Mouse (Mus musculus) kidney, adult 18-20 months (tissue): Measurements from ENCODE around the gene Mfap5.
"Not testable (repeated sequence)": the region's sequence is repeated elsewhere in the genome, so short reads cannot be mapped to it uniquely, and the experiment has no call there.

Source experiments
- DNase-seq: peaks from one replicate; pipeline ENCODE4 v3.0.0; 2021

The Mfap5 gene

GRCm38 (mm10) chr6:122514312-122514711 lies 8.7 kb downstream of the Mfap5 start:
- DNase-seq: no peak

- not testable (repeated sequence) for DNase-seq
These were observed 10.1 kb downstream of the Mfap5 start for GRCm38 (mm10) chr6:122515762-122516161.

GRCm38 (mm10) chr6:122517668-122518067 lies 12.0 kb downstream of the Mfap5 start:
- no peak for DNase-seq

- DNase-seq: no peak
These were observed 13.7 kb downstream of the Mfap5 start for GRCm38 (mm10) chr6:122519384-122519783.

GRCm38 (mm10) chr6:122522595-122522994 lies 16.9 kb downstream of the Mfap5 start:
- DNase-seq: no peak

GRCm38 (mm10) chr6:122523289-122523688 lies 17.6 kb downstream of the Mfap5 start:
- DNase-seq: no peak

- DNase-seq: no peak
These were observed 22.0 kb downstream of the Mfap5 start for GRCm38 (mm10) chr6:122527596-122527995.

GRCm38 (mm10) chr6:122528136-122528535 lies 22.5 kb downstream of the Mfap5 start:
- DNase-seq: no peak

- no peak for DNase-seq
These were observed 26.0 kb downstream of the Mfap5 start for GRCm38 (mm10) chr6:122531466-122532174.

- peak; percentile 73 for DNase-seq
These were observed 27.2 kb downstream of the Mfap5 start for GRCm38 (mm10) chr6:122532883-122533302.

- no peak for DNase-seq
These were observed 28.4 kb downstream of the Mfap5 start for GRCm38 (mm10) chr6:122534032-122534431.

- DNase-seq: no peak
These were observed 33.9 kb downstream of the Mfap5 start for GRCm38 (mm10) chr6:122539564-122539963.

GRCm38 (mm10) chr6:122542459-122542858 lies 36.8 kb downstream of the Mfap5 start:
- DNase-seq: not testable (repeated sequence)

- no peak for DNase-seq
These were observed 37.9 kb downstream of the Mfap5 start for GRCm38 (mm10) chr6:122543574-122543973.

GRCm38 (mm10) chr6:122544672-122545071 lies 39.0 kb downstream of the Mfap5 start:
- DNase-seq: no peak

GRCm38 (mm10) chr6:122545289-122545882 lies 39.7 kb downstream of the Mfap5 start:
- no peak for DNase-seq

GRCm38 (mm10) chr6:122545948-122546347 lies 40.3 kb downstream of the Mfap5 start:
- no peak for DNase-seq

- no peak for DNase-seq
These were observed 48.0 kb downstream of the Mfap5 start, which contains the start of gene Aicda for GRCm38 (mm10) chr6:122553606-122554005. TSS of gene Aicda (plus strand) at chr6:122553801.

GRCm38 (mm10) chr6:122554102-122554501 lies 48.5 kb downstream of the Mfap5 start:
- no peak for DNase-seq

GRCm38 (mm10) chr6:122555266-122555665 lies 49.6 kb downstream of the Mfap5 start:
- DNase-seq: no peak

GRCm38 (mm10) chr6:122556959-122557561 lies 51.4 kb downstream of the Mfap5 start:
- peak; percentile 59 for DNase-seq

- peak; percentile 77 for DNase-seq
These were observed 54.8 kb downstream of the Mfap5 start for GRCm38 (mm10) chr6:122560427-122560826.

GRCm38 (mm10) chr6:122561005-122561404 lies 55.4 kb downstream of the Mfap5 start:
- DNase-seq: no peak

- DNase-seq: peak; percentile 51
These were observed 56.8 kb downstream of the Mfap5 start for GRCm38 (mm10) chr6:122562463-122562862.
